Mouse (Mus musculus) ES-E14 (cell line): ENCODE measurements around the gene Ttll5. TPM values are rescaled to one million over a fixed set of nuclear protein-coding genes. Genes with fewer than 3 reads are reported as not detected.

Experiments used
- DNase-seq: peaks from one replicate; pipeline ENCODE4 v3.0.0-alpha.2; 2013; ENCODE audit warnings: low read depth, low spot score
- H3K27ac ChIP-seq: 2 replicates; pipeline ENCODE4 v1.5.1; 2012; ENCODE audit warnings: low read depth, mild to moderate bottlenecking, low read length, moderate library complexity, mixed read lengths; ENCODE audit not compliant: poor library complexity, insufficient read depth, severe bottlenecking
- H3K36me3 ChIP-seq: 2 replicates; pipeline ENCODE4 v1.6.1; 2012; ENCODE audit warnings: mild to moderate bottlenecking, low read length, moderate library complexity, mixed read lengths; ENCODE audit not compliant: control insufficient read depth, poor library complexity, insufficient read depth, severe bottlenecking
- H3K4me1 ChIP-seq, 2 experiments: fragments of 150-350 bp in 1 of 2; sonication (generic) in 1 of 2; 2 replicates each; pipeline ENCODE4 v1.6.1; 2012; ENCODE audit warnings: low read length in 2 of 2, mild to moderate bottlenecking in 1 of 2, mixed read lengths in 1 of 2; ENCODE audit not compliant: control insufficient read depth in 2 of 2, insufficient read depth in 2 of 2, poor library complexity in 1 of 2
- H3K4me3 ChIP-seq, 2 experiments: fragments of 150-350 bp in 1 of 2; sonication (generic) in 1 of 2; 2 replicates each; pipeline ENCODE4 v1.5.1; 2012; ENCODE audit warnings: low read length in 2 of 2, low read depth in 1 of 2, mild to moderate bottlenecking in 1 of 2, mixed read lengths in 1 of 2; ENCODE audit not compliant: insufficient read depth in 1 of 2, poor library complexity in 1 of 2, severe bottlenecking in 1 of 2
- H3K9ac ChIP-seq: 2 replicates; pipeline ENCODE4 v1.6.1; 2012; ENCODE audit warnings: low read depth, mild to moderate bottlenecking, low read length, mixed read lengths; ENCODE audit not compliant: poor library complexity, insufficient read depth, severe bottlenecking
- H3K9me3 ChIP-seq: fragments of 150-350 bp; sonication (generic); 2 replicates; pipeline ENCODE4 v1.6.1; 2012; ENCODE audit warnings: low read depth, mild to moderate bottlenecking, low read length; ENCODE audit not compliant: control insufficient read depth, insufficient read depth
- CHD2 ChIP-seq: IDR thresholded peaks from 2 replicates; pipeline ENCODE4 v1.6.1; 2014; ENCODE audit warnings: mild to moderate bottlenecking, low read depth, low read length, inconsistent platforms
- HCFC1 ChIP-seq: IDR thresholded peaks from 2 replicates; pipeline ENCODE4 v1.6.1; 2012; ENCODE audit warnings: low read length, inconsistent platforms, borderline replicate concordance; ENCODE audit not compliant: insufficient read depth
- MAFK ChIP-seq: IDR thresholded peaks from 2 replicates; pipeline ENCODE4 v1.6.1; 2014; ENCODE audit warnings: mild to moderate bottlenecking, low read depth, low read length, inconsistent platforms; ENCODE audit not compliant: insufficient read depth
- ZC3H11A ChIP-seq: IDR thresholded peaks from 2 replicates; pipeline ENCODE4 v1.6.1; 2012; ENCODE audit warnings: low read depth, mild to moderate bottlenecking, inconsistent platforms, low read length, borderline replicate concordance
- ZNF384 ChIP-seq: IDR thresholded peaks from 2 replicates; pipeline ENCODE4 v1.6.1; 2012; ENCODE audit warnings: low read depth, low read length, inconsistent platforms
- in situ Hi-C, 2 experiments: fragments of 600-800 bp; cut with MboI; formaldehyde crosslinking; loops; one replicate each; pipeline ENCODE4 v1.15.1; 2025; ENCODE audit warnings: low sequenced_read_pairs in 2 of 2, inconsistent platforms in 1 of 2; ENCODE audit not compliant: unreplicated experiment in 2 of 2
- total RNA-seq: library from RNA; depleted of rRNA; stranded (reverse); fragments of 300-350 nt; gene quantifications from 2 replicates; pipeline ENCODE4 v1.2.3, GENCODE M21; 2012

The Ttll5 gene
- total RNA-seq, 1 experiment = 18.6 TPM

GRCm38 (mm10) chr12:85963160-85963559 is 138.7 kb downstream of the Ttll5 start:
- DNase-seq = no peak
- no peaks in the 10 kb centered on the region; the same call in 1 of the 2 replicates for H3K36me3 ChIP-seq
- no peaks in the 10 kb centered on the region for H3K9me3 ChIP-seq
- no peak for TF ChIP-seq CHD2
- TF ChIP-seq MAFK = no peak
- TF ChIP-seq ZNF384 = no peak
- no peak for TF ChIP-seq ZC3H11A
- TF ChIP-seq HCFC1 = no peak
- H3K4me1 ChIP-seq = no peaks in the 10 kb centered on the region
- no peak overlapping the region for H3K4me3 ChIP-seq
- H3K27ac ChIP-seq = no peak overlapping the region
- H3K9ac ChIP-seq = no peak overlapping the region
- in situ Hi-C loops = no loop called here

GRCm38 (mm10) chr12:85963699-85964098 is 139.2 kb downstream of the Ttll5 start:
- Histone ChIP-seq H3K9me3 (no peaks in the 10 kb centered on the region), H3K4me1 (no peaks in the 10 kb centered on the region), H3K9ac (no peak overlapping the region), H3K27ac (no peak overlapping the region), H3K4me3 (no peak overlapping the region), H3K36me3 (no peaks in the 10 kb centered on the region; the same call in 1 of the 2 replicates)
- in situ Hi-C loops = no loop called here
- DNase-seq = no peak
- no peak for TF ChIP-seq ZNF384
- TF ChIP-seq ZC3H11A = no peak
- no peak for TF ChIP-seq CHD2
- no peak for TF ChIP-seq HCFC1

- H3K4me1 ChIP-seq = peaks cover 0 to 1% of the 10 kb centered on the region in 2 experiments; a peak in 2 of 4 replicates
- no peak overlapping the region for H3K4me3 ChIP-seq
- H3K9me3 ChIP-seq = no peaks in the 10 kb centered on the region
- no peak overlapping the region for H3K27ac ChIP-seq
- no peaks in the 10 kb centered on the region; the same call in 1 of the 2 replicates for H3K36me3 ChIP-seq
- H3K9ac ChIP-seq = no peak overlapping the region
- DNase-seq = no peak
- in situ Hi-C loops = no loop called here
- TF ChIP-seq ZC3H11A (no peak), ZNF384 (no peak), MAFK (no peak)
Measured at GRCm38 (mm10) chr12:85964436-85964835, 140.0 kb downstream of the Ttll5 start.

GRCm38 (mm10) chr12:85967812-85968211 is 143.4 kb downstream of the Ttll5 start:
- no peak for TF ChIP-seq MAFK
- H3K4me3 ChIP-seq = no peak overlapping the region
- in situ Hi-C loops = no loop called here

GRCm38 (mm10) chr12:85968409-85968808 is 143.9 kb downstream of the Ttll5 start:
- H3K36me3 ChIP-seq = no peaks in the 10 kb centered on the region; the same call in 1 of the 2 replicates
- no peak overlapping the region for H3K4me3 ChIP-seq
- H3K9me3 ChIP-seq = no peaks in the 10 kb centered on the region
- H3K9ac ChIP-seq = no peak overlapping the region
- in situ Hi-C loops = no loop called here
- H3K27ac ChIP-seq = no peak overlapping the region
- no peak for DNase-seq
- H3K4me1 ChIP-seq = peaks cover 0 to 13% of the 10 kb centered on the region in 2 experiments; a peak in 2 of 4 replicates
- TF ChIP-seq HCFC1 (no peak), CHD2 (no peak), ZNF384 (no peak), ZC3H11A (no peak), MAFK (no peak)

More at GRCm38 (mm10) chr12:85967812-85968211, 143.4 kb downstream of the Ttll5 start:
- DNase-seq = no peak
- Histone ChIP-seq H3K4me1 (peaks cover 0 to 13% of the 10 kb centered on the region in 2 experiments; a peak in 2 of 4 replicates), H3K36me3 (no peaks in the 10 kb centered on the region; the same call in 1 of the 2 replicates), H3K9me3 (no peaks in the 10 kb centered on the region), H3K9ac (no peak overlapping the region), H3K27ac (no peak overlapping the region)
